Mouse (Mus musculus): ENCODE measurements around the gene Poc5.

Poc5 gene

DNA sequence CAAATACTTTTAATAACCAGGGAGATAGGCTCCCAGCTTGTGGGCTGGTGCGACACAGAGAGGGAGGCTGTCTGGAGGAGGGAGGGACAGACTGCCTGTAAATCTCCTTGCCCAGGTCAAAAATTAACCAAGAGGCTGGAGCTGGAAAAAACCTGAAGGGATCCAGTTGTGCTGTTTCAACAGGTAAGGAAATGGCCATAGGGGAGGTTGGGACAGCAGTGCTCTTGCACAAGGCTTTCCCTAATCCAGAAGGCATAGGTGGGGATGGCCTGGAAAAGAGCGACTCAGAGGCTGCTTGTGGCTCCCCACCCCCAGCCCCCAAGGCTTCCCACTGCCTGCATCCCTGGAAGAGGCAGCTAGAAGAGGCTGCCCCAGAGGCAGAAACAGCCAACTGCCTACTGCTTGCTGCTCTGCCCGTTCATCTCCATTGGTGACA, 44.3 kb downstream of the Poc5 start:
- DNase-seq, result peak; percentile 89

- peak; percentile 50 for DNase-seq
These were observed 44.9 kb downstream of the Poc5 start for GRCm38 (mm10) chr13:96433041-96433440.

- DNase-seq, result peak; percentile 92
These were observed 45.6 kb downstream of the Poc5 start for GRCm38 (mm10) chr13:96433648-96434190.

- DNase-seq, result peak; percentile 93
These were observed 46.8 kb downstream of the Poc5 start for GRCm38 (mm10) chr13:96434899-96435331.

DNA sequence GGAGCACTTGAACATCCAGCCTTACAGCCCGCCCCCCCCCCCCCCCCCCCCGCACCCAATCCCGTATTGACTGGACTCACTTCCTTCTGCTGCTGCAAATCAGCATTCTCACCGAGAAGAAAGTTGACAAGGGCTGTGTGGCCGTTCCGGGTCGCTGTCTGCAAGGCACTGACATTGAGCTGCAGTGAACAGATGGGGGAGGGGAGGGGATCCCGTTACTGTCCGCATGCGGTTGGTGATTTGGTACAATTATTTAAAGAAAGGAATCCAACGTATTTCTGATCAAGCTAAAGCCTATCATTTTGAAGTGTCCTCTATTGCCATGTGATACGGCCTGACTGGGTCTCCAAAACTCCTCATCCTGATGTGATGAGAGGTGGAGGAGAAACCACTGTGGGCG, 47.7 kb downstream of the Poc5 start:
- DNase-seq, result peak; percentile 95

GRCm38 (mm10) chr13:96436921-96437320, 48.8 kb downstream of the Poc5 start:
- peak; percentile 89 for DNase-seq

- DNase-seq, result peak; percentile 52
These were observed 52.3 kb downstream of the Poc5 start for GRCm38 (mm10) chr13:96440436-96440835.

DNA sequence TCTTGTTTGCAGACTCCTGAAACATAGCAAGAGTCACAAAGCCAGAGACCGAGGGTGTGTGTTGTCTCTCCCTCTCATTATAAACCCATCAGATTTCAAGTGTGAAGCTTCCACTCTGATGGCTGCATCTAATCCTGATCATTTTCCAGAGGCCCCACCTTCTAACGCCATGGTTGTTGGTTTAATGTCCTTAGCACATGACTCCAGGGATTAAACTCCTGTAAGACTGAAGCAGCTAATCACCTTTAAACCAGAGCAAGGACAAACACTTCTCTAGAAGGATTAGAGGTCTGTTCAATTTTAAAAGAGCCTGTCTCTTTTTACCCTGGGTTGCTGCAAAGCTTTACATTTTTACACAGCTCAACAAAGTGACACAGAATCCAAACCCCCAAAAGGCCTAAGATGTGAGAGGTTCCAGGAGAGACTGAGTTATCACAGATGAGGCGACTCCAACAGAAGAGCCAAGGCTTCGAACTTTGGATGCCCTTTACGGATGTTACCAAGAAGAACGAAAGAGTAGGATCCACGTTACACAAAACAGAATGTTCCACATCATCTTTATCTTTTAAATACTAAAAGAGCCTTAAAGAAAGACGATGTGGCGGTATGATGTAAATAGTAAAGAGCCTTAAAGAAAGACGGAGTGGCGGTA, 62.2 kb downstream of the Poc5 start:
- peak; percentile 61 for DNase-seq

DNA sequence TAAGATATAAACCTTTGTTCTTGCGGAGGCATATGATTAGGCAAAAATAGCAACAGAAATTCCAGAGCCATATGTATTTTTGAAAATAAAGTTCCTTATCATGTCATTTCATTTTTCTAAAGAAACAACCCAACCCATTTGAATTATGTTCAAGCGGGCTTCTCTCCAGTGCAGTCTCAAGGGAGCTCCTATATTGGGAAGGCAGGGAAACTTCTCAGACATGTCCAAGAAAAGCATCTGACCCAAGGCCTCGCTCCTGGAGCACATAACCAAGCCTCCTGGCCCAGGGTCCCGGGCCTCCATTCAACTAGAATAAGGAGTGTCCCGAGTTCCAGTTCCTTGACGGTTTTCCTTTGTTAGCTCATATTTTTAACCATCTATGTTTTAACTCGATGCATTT, 62.8 kb downstream of the Poc5 start:
- DNase-seq, result peak; percentile 95

DNA sequence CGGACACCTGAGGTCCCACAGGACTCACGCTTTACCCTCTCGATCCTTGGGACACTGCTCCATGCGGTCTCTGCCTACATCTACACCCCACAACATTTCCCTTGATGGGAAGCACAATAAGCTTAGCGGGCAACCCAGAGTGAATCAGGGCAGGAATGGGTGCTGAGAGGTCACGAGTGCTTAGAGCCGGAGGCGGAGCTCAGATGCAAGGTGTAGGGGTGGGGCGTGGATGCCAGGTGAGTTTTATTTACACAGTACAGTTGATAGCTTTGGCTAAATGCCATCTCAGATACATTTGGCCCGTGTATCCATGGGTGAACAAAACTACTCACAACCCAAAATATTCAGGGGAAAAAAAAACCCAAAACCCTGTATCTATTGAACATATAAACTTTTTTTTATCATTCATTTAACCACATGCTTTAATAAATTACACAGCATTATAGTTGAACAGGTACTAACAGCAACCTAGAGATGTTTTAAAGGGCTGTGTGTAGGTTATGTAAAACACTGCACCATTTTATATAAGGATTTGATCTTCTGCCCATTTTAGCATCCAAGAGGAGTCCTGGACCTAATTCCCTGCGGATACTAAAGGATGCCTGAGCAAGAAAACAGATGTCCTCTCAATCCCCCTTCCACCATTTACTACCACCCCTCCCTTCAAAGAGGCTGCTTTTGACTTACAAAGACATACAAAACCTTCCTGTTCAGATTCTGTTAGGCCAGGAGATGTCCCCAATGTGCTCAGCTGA, 63.5 kb downstream of the Poc5 start:
- DNase-seq, result peak; percentile 85

DNA sequence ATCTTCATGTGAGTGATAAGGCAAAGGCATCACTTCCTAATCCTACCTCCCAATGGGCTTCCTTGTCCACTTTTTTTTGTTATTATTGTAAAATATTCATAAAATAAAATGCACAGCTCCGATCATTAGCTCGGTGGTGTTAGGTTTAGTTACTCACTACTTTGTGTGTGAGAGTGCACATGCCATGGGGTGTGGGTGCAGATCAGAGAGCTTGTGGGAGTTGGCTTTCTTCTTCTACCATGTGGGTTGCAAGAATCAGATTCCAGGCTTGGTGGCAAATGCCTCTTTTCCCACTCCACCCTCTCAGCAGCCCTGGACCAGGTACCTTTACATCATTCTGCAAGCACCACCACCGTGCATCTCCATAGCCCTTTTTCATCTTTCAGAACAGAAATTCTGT, 64.5 kb downstream of the Poc5 start:
- peak; percentile 75 for DNase-seq

DNA sequence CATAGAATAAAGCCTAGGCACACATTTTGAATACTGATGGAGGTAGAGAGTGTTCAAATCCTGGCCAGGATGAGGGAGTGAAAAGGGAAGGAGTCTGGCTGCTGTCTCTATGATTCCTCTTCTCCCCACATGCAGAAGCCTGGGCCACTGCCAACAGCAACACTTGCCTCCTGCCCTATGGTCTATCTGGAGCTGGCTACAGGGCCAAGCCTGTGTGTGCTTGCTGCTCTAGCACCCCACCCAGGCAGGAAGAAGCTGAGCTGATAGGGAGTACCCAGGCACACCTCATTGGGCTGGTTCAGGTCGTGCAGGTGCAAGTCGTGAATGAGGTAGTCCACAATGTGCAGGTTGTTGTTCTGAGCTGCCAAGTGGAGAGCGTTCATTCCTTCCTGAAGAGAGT, 66.2 kb downstream of the Poc5 start:
- DNase-seq, result peak; percentile 93

GRCm38 (mm10) chr13:96457566-96457965, 69.5 kb downstream of the Poc5 start:
- DNase-seq, result peak; percentile 46

DNA sequence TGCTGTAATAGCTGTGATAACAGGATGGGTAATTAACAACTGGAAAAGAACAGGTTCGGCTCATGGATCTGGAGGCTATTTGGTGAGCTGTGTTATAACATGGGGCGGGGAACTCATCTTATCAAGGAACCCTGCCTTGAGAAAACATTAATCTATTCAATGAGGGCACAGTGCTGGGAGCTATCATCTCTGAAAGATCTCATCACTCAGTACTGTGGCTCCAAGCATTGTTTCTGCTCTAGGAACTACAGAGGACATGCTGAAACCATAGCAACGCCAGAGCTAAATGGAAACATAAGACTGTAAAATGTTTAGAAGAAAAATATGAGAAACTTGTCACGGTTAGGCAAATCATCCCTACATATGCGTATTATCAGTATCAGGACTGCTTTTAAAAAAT, 69.9 kb downstream of the Poc5 start:
- no peak for DNase-seq

- no peak for DNase-seq
These were observed 70.5 kb downstream of the Poc5 start for GRCm38 (mm10) chr13:96458606-96459005.

GRCm38 (mm10) chr13:96462644-96463043, 74.5 kb downstream of the Poc5 start:
- DNase-seq, result peak; percentile 44

GRCm38 (mm10) chr13:96465315-96465714, 77.2 kb downstream of the Poc5 start:
- peak; percentile 36 for DNase-seq
